Mouse (Mus musculus) 3T3-L1 (cell line): ENCODE results near the gene Bbof1.
A peak's percentile ranks its signal among the peaks of the same experiment; 100 is the strongest.

Experiments used
- DNase-seq: peaks from one replicate; pipeline ENCODE4 v3.0.0-alpha.2; 2015; ENCODE audit warnings: low read depth, low spot score

Bbof1 gene

GRCm38 (mm10) chr12:84408819-84409507 lies at the start of gene Bbof1, which contains the start of gene Entpd5:
Bbof1 (plus strand) TSS chr12:84409071.
Entpd5 (minus strand) TSS chr12:84409029.
- peak; percentile 67 for DNase-seq

GRCm38 (mm10) chr12:84361555-84362489 lies 47.0 kb upstream of the Bbof1 start, which contains the start of the genes Coq6 and Fam161b:
Coq6 (plus strand) TSS chr12:84361657.
Fam161b (minus strand) TSS chr12:84361833.
- DNase-seq, result peak; percentile 99

GRCm38 (mm10) chr12:84362872-84363271 lies 46.0 kb upstream of the Bbof1 start:
- DNase-seq, result peak; percentile 4

- DNase-seq, result no peak
Measured at GRCm38 (mm10) chr12:84364291-84364690, 44.6 kb upstream of the Bbof1 start.

- no peak for DNase-seq
Measured at GRCm38 (mm10) chr12:84365137-84365536, 43.7 kb upstream of the Bbof1 start.

GRCm38 (mm10) chr12:84366971-84367370 lies 41.9 kb upstream of the Bbof1 start:
- DNase-seq, result no peak

GRCm38 (mm10) chr12:84371647-84372046 lies 37.2 kb upstream of the Bbof1 start:
- DNase-seq, result no peak

- DNase-seq, result no peak
Measured at GRCm38 (mm10) chr12:84373831-84374481, 34.9 kb upstream of the Bbof1 start.

GRCm38 (mm10) chr12:84382369-84382768 lies 26.5 kb upstream of the Bbof1 start:
- DNase-seq, result no peak

- DNase-seq, result no peak
Measured at GRCm38 (mm10) chr12:84384644-84385081, 24.2 kb upstream of the Bbof1 start.

GRCm38 (mm10) chr12:84385408-84385807 lies 23.5 kb upstream of the Bbof1 start:
- DNase-seq, result no peak

GRCm38 (mm10) chr12:84388097-84388496 lies 20.8 kb upstream of the Bbof1 start:
- DNase-seq, result no peak

GRCm38 (mm10) chr12:84388774-84389400 lies 20.0 kb upstream of the Bbof1 start:
- DNase-seq, result no peak

GRCm38 (mm10) chr12:84390336-84390735 lies 18.5 kb upstream of the Bbof1 start:
- no peak for DNase-seq

GRCm38 (mm10) chr12:84392681-84393080 lies 16.2 kb upstream of the Bbof1 start:
- no peak for DNase-seq

- no peak for DNase-seq
Measured at GRCm38 (mm10) chr12:84393847-84394246, 15.0 kb upstream of the Bbof1 start.

GRCm38 (mm10) chr12:84396947-84397679 lies 11.8 kb upstream of the Bbof1 start:
- DNase-seq, result no peak

GRCm38 (mm10) chr12:84397685-84398084 lies 11.2 kb upstream of the Bbof1 start:
- DNase-seq, result no peak

- DNase-seq, result peak; percentile 81
Measured at GRCm38 (mm10) chr12:84398629-84399028, 10.2 kb upstream of the Bbof1 start.

GRCm38 (mm10) chr12:84399135-84399534 lies 9.7 kb upstream of the Bbof1 start:
- no peak for DNase-seq

GRCm38 (mm10) chr12:84399663-84400062 lies 9.2 kb upstream of the Bbof1 start:
- no peak for DNase-seq
